Mouse (Mus musculus) forebrain, embryonic 14.5 days (tissue): ENCODE data around the gene Gm42674. TPM values are rescaled to one million over a fixed set of nuclear protein-coding genes. Genes with fewer than 3 reads are reported as not detected.

ENCODE experiments used
- ATAC-seq: fragments of 200-750 bp; cut with Nextera tagmentation; 2 replicates; pipeline ENCODE4 v1.8.0; 2017; ENCODE audit warnings: mild to moderate bottlenecking, moderate library complexity
- DNase-seq: peaks from one replicate; pipeline ENCODE4 v3.0.0-alpha.2; 2015; ENCODE audit warnings: low spot score
- H3K27ac ChIP-seq: fragments of 300-500 bp; sonication (generic); 2 replicates; pipeline ENCODE4 v1.5.1; 2014; ENCODE audit warnings: low read depth, mild to moderate bottlenecking, control low read depth, low read length, moderate library complexity
- H3K27me3 ChIP-seq: fragments of 300-500 bp; sonication (generic); replicated peaks from 2 replicates; pipeline ENCODE4 v1.6.1; 2014; ENCODE audit warnings: low read length, control low read depth, mixed read lengths; ENCODE audit not compliant: control insufficient read depth, insufficient read depth
- H3K36me3 ChIP-seq: fragments of 300-500 bp; sonication (generic); 2 replicates; pipeline ENCODE4 v1.6.1; 2014; ENCODE audit warnings: low read length, control low read depth; ENCODE audit not compliant: control insufficient read depth, insufficient read depth
- H3K4me1 ChIP-seq: fragments of 300-500 bp; sonication (generic); 2 replicates; pipeline ENCODE4 v1.6.1; 2014; ENCODE audit warnings: antibody characterized with exemption, low read length, control low read depth; ENCODE audit not compliant: control insufficient read depth, insufficient read depth
- H3K4me2 ChIP-seq: fragments of 300-500 bp; sonication (generic); 2 replicates; pipeline ENCODE4 v1.6.1; 2014; ENCODE audit warnings: mild to moderate bottlenecking, control low read depth, low read length
- H3K4me3 ChIP-seq: fragments of 300-500 bp; sonication (generic); 2 replicates; pipeline ENCODE4 v1.5.1; 2014; ENCODE audit warnings: low read depth, low read length, control low read depth
- H3K9ac ChIP-seq: fragments of 300-500 bp; sonication (generic); 2 replicates; pipeline ENCODE4 v1.6.1; 2014; ENCODE audit warnings: mild to moderate bottlenecking, low read length, control low read depth, moderate library complexity
- H3K9me3 ChIP-seq: fragments of 300-500 bp; sonication (generic); replicated peaks from 2 replicates; pipeline ENCODE4 v1.6.1; 2016; ENCODE audit warnings: low read length, control low read depth, mixed read lengths; ENCODE audit not compliant: control insufficient read depth
- WGBS: fragments of 180-500 bp; shearing (Covaris S2); extraction: QIAGEN DNeasy Blood & Tissue Kit; methylation state at CpG from one replicate; pipeline ENCODE4 v1.1.7; 2014; 5-methylcytosine and 5-hydroxymethylcytosine counted together
- polyA plus RNA-seq: library from polyadenylated mRNA; unstranded; fragments of >200 nt; fragmentation: Nextera tagmentation; extraction: Ambion mirVana; gene quantifications from 2 replicates; pipeline ENCODE4 v1.2.1, GENCODE M21; 2014

Gene Gm42674
- not detected in 2 replicates for polyA plus RNA-seq

- no peak within 1 kb of the TSS for H3K9ac ChIP-seq
- H3K4me2 ChIP-seq = no peak within 1 kb of the TSS
- no peak for ATAC-seq
- no peak within 1 kb of the TSS for H3K4me3 ChIP-seq
- H3K27ac ChIP-seq = no peak within 1 kb of the TSS
- H3K27me3 ChIP-seq = no peaks in the 10 kb centered on the region
- no peaks in the 10 kb centered on the region for H3K9me3 ChIP-seq
- H3K36me3 ChIP-seq = no peaks in the 10 kb centered on the region
- H3K4me1 ChIP-seq = peaks cover 8% of the 10 kb centered on the region
- DNase-seq = no peak
- 85% methylated on average over 11 of the region's 11 CpGs for WGBS
Observed at GRCm38 (mm10) chr3:90601486-90602110, at the start of gene Gm42674. TSS of gene Gm42674 (plus strand) at chr3:90601904.

GRCm38 (mm10) chr3:90552231-90552630 is 49.5 kb upstream of the Gm42674 start:
- Histone ChIP-seq H3K9ac (no peak overlapping the region), H3K4me1 (no peaks in the 10 kb centered on the region; the same call in 1 of the 2 replicates), H3K4me3 (no peak overlapping the region), H3K27me3 (no peaks in the 10 kb centered on the region), H3K9me3 (no peaks in the 10 kb centered on the region), H3K4me2 (no peak overlapping the region), H3K27ac (no peak overlapping the region), H3K36me3 (no peaks in the 10 kb centered on the region)
- 82% methylated on average over 2 of the region's 2 CpGs for WGBS
- no peak for ATAC-seq
- DNase-seq = no peak

GRCm38 (mm10) chr3:90555954-90556353 is 45.8 kb upstream of the Gm42674 start:
- WGBS = 11% methylated on average over 5 of the region's 5 CpGs
- ATAC-seq = peak; percentile 92
- DNase-seq = peak; percentile 88
- Histone ChIP-seq H3K9me3 (no peaks in the 10 kb centered on the region), H3K4me1 (no peaks in the 10 kb centered on the region; the same call in 1 of the 2 replicates), H3K4me3 (no peak overlapping the region), H3K9ac (no peak overlapping the region), H3K36me3 (no peaks in the 10 kb centered on the region), H3K27ac (peak overlapping the region; percentile 30; the same call in 1 of the 2 replicates), H3K4me2 (no peak overlapping the region), H3K27me3 (no peaks in the 10 kb centered on the region)

- H3K4me1 ChIP-seq = no peaks in the 10 kb centered on the region; the same call in 1 of the 2 replicates
- DNase-seq (no peak), ATAC-seq (no peak)
- WGBS = 90% methylated on average over 6 of the region's 6 CpGs
- H3K4me3 ChIP-seq = no peak within 1 kb of the TSS
- H3K9ac ChIP-seq = no peak within 1 kb of the TSS
- no peaks in the 10 kb centered on the region for H3K27me3 ChIP-seq
- no peaks in the 10 kb centered on the region for H3K9me3 ChIP-seq
- no peak within 1 kb of the TSS for H3K27ac ChIP-seq
- no peak within 1 kb of the TSS for H3K4me2 ChIP-seq
- H3K36me3 ChIP-seq = no peaks in the 10 kb centered on the region
Observed at GRCm38 (mm10) chr3:90560008-90560628, 41.6 kb upstream of the Gm42674 start, which contains the start of gene S100a3. TSS of gene S100a3 (plus strand) at chr3:90560578.

- no peaks in the 10 kb centered on the region for H3K27me3 ChIP-seq
- 82% methylated on average over 5 of the region's 5 CpGs for WGBS
- no peak overlapping the region for H3K4me2 ChIP-seq
- ATAC-seq = no peak
- H3K9ac ChIP-seq = no peak overlapping the region
- H3K36me3 ChIP-seq = no peaks in the 10 kb centered on the region
- no peak overlapping the region for H3K4me3 ChIP-seq
- H3K9me3 ChIP-seq = no peaks in the 10 kb centered on the region
- H3K4me1 ChIP-seq = no peaks in the 10 kb centered on the region
- no peak overlapping the region for H3K27ac ChIP-seq
- DNase-seq = no peak
Observed at GRCm38 (mm10) chr3:90574691-90575090, 27.0 kb upstream of the Gm42674 start.

- Histone ChIP-seq H3K27ac (no peak overlapping the region), H3K9ac (no peak overlapping the region), H3K4me1 (no peaks in the 10 kb centered on the region), H3K36me3 (no peaks in the 10 kb centered on the region), H3K4me2 (no peak overlapping the region), H3K4me3 (no peak overlapping the region), H3K27me3 (no peaks in the 10 kb centered on the region), H3K9me3 (no peaks in the 10 kb centered on the region)
- DNase-seq = no peak
- WGBS = 88% methylated on average over 3 of the region's 3 CpGs
- no peak for ATAC-seq
Observed at GRCm38 (mm10) chr3:90575320-90575719, 26.4 kb upstream of the Gm42674 start.

GRCm38 (mm10) chr3:90576351-90577001 is 25.2 kb upstream of the Gm42674 start:
- H3K4me3 ChIP-seq = no peak overlapping the region
- WGBS = 75% methylated on average over 10 of the region's 10 CpGs
- no peak for DNase-seq
- no peak overlapping the region for H3K4me2 ChIP-seq
- H3K4me1 ChIP-seq = no peaks in the 10 kb centered on the region
- H3K27me3 ChIP-seq = no peaks in the 10 kb centered on the region
- H3K27ac ChIP-seq = no peak overlapping the region
- no peak overlapping the region for H3K9ac ChIP-seq
- ATAC-seq = no peak
- no peaks in the 10 kb centered on the region for H3K9me3 ChIP-seq
- H3K36me3 ChIP-seq = no peaks in the 10 kb centered on the region

GRCm38 (mm10) chr3:90579433-90579832 is 22.3 kb upstream of the Gm42674 start:
- no peaks in the 10 kb centered on the region for H3K27me3 ChIP-seq
- no peak overlapping the region for H3K4me3 ChIP-seq
- no peak overlapping the region for H3K27ac ChIP-seq
- H3K36me3 ChIP-seq = no peaks in the 10 kb centered on the region
- no peaks in the 10 kb centered on the region for H3K9me3 ChIP-seq
- H3K4me2 ChIP-seq = no peak overlapping the region
- no peak for DNase-seq
- 85% methylated on average over 7 of the region's 7 CpGs for WGBS
- H3K9ac ChIP-seq = no peak overlapping the region
- ATAC-seq = no peak
- H3K4me1 ChIP-seq = no peaks in the 10 kb centered on the region

- no peak for DNase-seq
- WGBS = 93% methylated on average over 5 of the region's 5 CpGs
- Histone ChIP-seq H3K36me3 (no peaks in the 10 kb centered on the region), H3K27ac (no peak overlapping the region), H3K4me3 (no peak overlapping the region), H3K4me2 (no peak overlapping the region), H3K9me3 (no peaks in the 10 kb centered on the region), H3K9ac (no peak overlapping the region), H3K4me1 (no peaks in the 10 kb centered on the region), H3K27me3 (no peaks in the 10 kb centered on the region)
- ATAC-seq = no peak
Observed at GRCm38 (mm10) chr3:90581141-90581540, 20.6 kb upstream of the Gm42674 start.
